Mouse (Mus musculus) neutrophil, adult 83 days (primary cell): ENCODE measurements around the gene Ccdc61. TPM values are rescaled to one million over a fixed set of nuclear protein-coding genes. Genes with fewer than 3 reads are reported as not detected.

Source experiments
- total RNA-seq, 2 experiments: library from RNA; stranded (reverse); gene quantifications; one replicate each; pipeline ENCODE4 v1.2.4; 2023

Ccdc61 gene
- 10 to 100 TPM; 12.4 to 17.8 TPM for total RNA-seq

DNA sequence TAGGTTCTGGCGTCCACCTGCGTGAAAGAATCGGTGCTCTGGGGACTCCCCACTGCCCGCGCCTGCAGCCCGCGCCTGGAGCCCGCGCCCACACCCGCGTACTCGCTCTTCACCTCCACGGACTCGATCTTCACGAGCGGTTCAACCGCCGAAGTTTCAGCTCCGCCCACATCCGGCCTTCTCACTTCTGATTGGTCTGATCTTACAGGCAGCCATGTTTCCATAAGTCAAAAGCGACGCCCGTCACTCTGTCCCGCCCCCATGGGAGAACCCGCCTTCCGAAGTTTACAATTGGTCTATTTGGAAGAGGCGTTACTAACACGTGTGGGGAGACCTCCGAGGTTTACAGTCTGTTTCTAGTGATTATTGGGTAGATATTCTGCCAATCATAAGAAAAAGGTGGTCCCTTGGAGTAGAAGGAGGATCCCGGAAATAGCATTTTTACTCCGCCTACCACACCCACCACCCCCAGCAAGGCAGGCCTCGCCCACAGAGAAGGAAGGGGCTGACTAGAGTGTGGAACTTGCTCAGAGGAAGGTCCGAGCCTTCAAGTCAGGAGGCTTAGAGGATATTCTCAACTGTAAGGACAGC, at the start of gene Ccdc61:
Ccdc61 (minus strand) TSS at position 175 of the 591 bp plus-strand sequence.

DNA sequence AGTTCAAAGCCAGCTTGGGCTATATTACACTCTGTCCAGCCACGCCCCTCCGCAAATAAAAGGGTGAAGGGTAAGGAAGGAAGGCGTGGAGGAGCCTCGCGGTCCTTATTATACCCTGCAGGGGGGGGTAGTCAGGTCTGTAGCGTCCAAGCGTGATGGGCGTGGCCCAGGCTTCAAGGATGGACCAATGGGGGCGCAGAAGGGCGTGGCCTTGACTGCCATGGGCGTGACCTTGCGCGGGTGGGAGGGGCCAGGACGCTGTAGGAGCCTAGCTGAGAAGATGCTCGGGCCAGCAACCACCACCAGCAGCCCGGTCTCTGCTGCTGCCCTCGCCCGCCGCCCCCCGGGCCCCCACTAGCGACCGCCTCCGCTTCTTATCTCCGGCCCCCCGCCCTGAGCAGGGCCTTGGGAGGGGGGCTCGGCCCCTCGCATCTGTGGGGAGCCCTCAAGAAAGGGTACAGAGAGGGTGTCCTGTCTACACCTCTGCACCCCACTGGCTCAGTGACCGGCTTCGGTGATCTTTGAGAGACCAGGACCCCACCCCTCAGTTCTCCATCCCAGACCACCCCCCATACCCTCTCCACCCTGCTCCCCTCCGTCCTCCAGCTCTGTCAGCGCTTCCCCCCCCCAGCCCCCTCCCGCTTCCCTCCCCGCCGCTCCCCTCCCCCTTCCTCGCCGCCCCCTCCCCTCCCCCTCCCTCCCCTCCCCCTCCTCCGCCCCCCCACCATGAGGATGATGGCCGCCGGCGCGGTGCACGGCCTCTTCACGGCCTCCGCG, 15.1 kb upstream of the Ccdc61 start, which contains the start of gene Nova2:
Nova2 (plus strand) TSS at position 727 of the 777 bp plus-strand sequence.

DNA sequence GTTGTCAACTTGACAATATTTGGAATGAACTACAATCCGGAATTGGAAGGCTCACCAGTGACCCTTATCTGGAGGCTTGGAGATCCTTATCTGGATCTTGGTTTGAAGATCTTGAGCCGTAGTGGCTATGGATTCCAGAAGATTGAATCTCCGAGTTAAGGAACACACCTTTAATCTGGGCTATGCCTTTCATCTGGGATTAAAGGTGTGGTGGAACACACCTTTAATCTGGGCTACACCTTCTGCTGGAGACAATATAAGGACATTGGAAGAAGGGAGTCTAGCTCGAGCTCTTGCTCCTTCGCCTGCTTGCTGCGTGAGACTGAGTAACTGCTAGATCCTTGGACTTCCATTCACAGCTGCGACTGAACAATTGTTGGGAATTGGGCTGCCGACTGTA, 39.2 kb downstream of the Ccdc61 start, which contains the start of gene Pglyrp1:
Pglyrp1 (plus strand) TSS at position 301 of the 400 bp plus-strand sequence.

Other genes with a start within 250 kb of the Ccdc61 start
- not detected for gene Psg20, start 224.2 kb downstream of the Ccdc61 start, total RNA-seq
- not detected for gene Psg22, start 192.3 kb downstream of the Ccdc61 start, total RNA-seq
- gene Psg19, start 111.9 kb downstream of the Ccdc61 start, total RNA-seq, result not detected
- not detected for gene Psg17, start 88.8 kb downstream of the Ccdc61 start, total RNA-seq
- gene Mill2, start 70.4 kb downstream of the Ccdc61 start, total RNA-seq, result not detected
- gene Pglyrp1, start 39.1 kb downstream of the Ccdc61 start, total RNA-seq, result 1,000 to 10,000 TPM; 1,945 to 1,998 TPM
- under 1 TPM in 1 of 2 experiments, not detected in 1; 0.04 TPM for gene Nova2, start 15.5 kb upstream of the Ccdc61 start, total RNA-seq
- gene Nanos2, start 77.0 kb upstream of the Ccdc61 start, total RNA-seq, result not detected
- gene Mypop, start 80.8 kb upstream of the Ccdc61 start, total RNA-seq, result under 1 TPM; 0.24 to 0.35 TPM
- 10 to 100 TPM; 15.4 to 18.3 TPM for gene Irf2bp1, start 93.6 kb upstream of the Ccdc61 start, total RNA-seq
- gene Foxa3, start 113.1 kb upstream of the Ccdc61 start, total RNA-seq, result not detected
- 10 to 100 TPM; 55.4 to 60.6 TPM for gene Sympk, start 114.0 kb upstream of the Ccdc61 start, total RNA-seq
- not detected for gene Rsph6a, start 144.3 kb upstream of the Ccdc61 start, total RNA-seq
- 10 to 100 TPM; 13.9 to 23.0 TPM for gene Dmwd, start 165.8 kb upstream of the Ccdc61 start, total RNA-seq
- gene Dmpk, start 173.4 kb upstream of the Ccdc61 start, total RNA-seq, result 1 to 10 TPM; 4.6 to 7.9 TPM
- gene Six5, start 184.2 kb upstream of the Ccdc61 start, total RNA-seq, result 1 to 10 TPM in 1 of 2 experiments, under 1 TPM in 1; 0.35 to 1.1 TPM
- gene Gm4969, start 208.0 kb upstream of the Ccdc61 start, total RNA-seq, result not detected
- 10 to 100 TPM; 16.2 to 16.6 TPM for gene Fbxo46, start 209.4 kb upstream of the Ccdc61 start, total RNA-seq
- 10 to 100 TPM; 10.4 to 10.8 TPM for gene Qpctl, start 238.9 kb upstream of the Ccdc61 start, total RNA-seq
- gene Snrpd2, start 239.3 kb upstream of the Ccdc61 start, total RNA-seq, result 10 to 100 TPM; 44.8 to 49.2 TPM